Mouse (Mus musculus): ENCODE measurements around the gene Rnaseh1.

GRCm38 (mm10) chr12:28690730-28691129 lies 41.3 kb downstream of the Rnaseh1 start:
- TF ChIP-seq USF1 (IDR thresholded peaks at IDR 0.05; ENCODE audit: low read depth) (no peak), CTCF (IDR thresholded peaks at IDR 0.05; ENCODE audit: control insufficient read depth, insufficient read depth, insufficient read length) (no peak)
